Mouse (Mus musculus) hindbrain, embryonic 14.5 days (tissue): ENCODE results near the gene Ttc28. TPM values are rescaled to one million over a fixed set of nuclear protein-coding genes. Genes with fewer than 3 reads are reported as not detected.

ENCODE experiments used
- ATAC-seq: fragments of 200-750 bp; cut with Nextera tagmentation; 2 replicates; pipeline ENCODE4 v1.8.0; 2017; ENCODE audit warnings: moderate number of reproducible peaks, mild to moderate bottlenecking, moderate TSS enrichment, moderate library complexity; ENCODE audit not compliant: low FRiP score
- DNase-seq: peaks from one replicate; pipeline ENCODE4 v3.0.0-alpha.2; 2015; ENCODE audit warnings: low spot score
- H3K27ac ChIP-seq: fragments of 300-500 bp; sonication (generic); 2 replicates; pipeline ENCODE4 v1.5.1; 2014; ENCODE audit warnings: mild to moderate bottlenecking, moderate library complexity
- H3K27me3 ChIP-seq: fragments of 300-500 bp; sonication (generic); 2 replicates; pipeline ENCODE4 v1.6.1; 2014; ENCODE audit warnings: mild to moderate bottlenecking, low read length, mixed read lengths; ENCODE audit not compliant: control insufficient read depth, insufficient read depth
- H3K36me3 ChIP-seq: fragments of 300-500 bp; sonication (generic); replicated peaks from 2 replicates; pipeline ENCODE4 v1.6.1; 2014; ENCODE audit not compliant: control insufficient read depth, insufficient read depth
- H3K4me1 ChIP-seq: fragments of 300-500 bp; sonication (generic); replicated peaks from 2 replicates; pipeline ENCODE4 v1.6.1; 2014; ENCODE audit warnings: antibody characterized with exemption, low read length, mixed read lengths; ENCODE audit not compliant: control insufficient read depth, insufficient read depth
- H3K4me2 ChIP-seq: fragments of 300-500 bp; sonication (generic); replicated peaks from 2 replicates; pipeline ENCODE4 v1.6.1; 2014; ENCODE audit warnings: mild to moderate bottlenecking, moderate library complexity
- H3K4me3 ChIP-seq: fragments of 300-500 bp; sonication (generic); replicated peaks from 2 replicates; pipeline ENCODE4 v1.5.1; 2014; ENCODE audit warnings: mild to moderate bottlenecking, low read length
- H3K9ac ChIP-seq: fragments of 300-500 bp; sonication (generic); 2 replicates; pipeline ENCODE4 v1.6.1; 2014
- H3K9me3 ChIP-seq: fragments of 300-500 bp; sonication (generic); 2 replicates; pipeline ENCODE4 v1.6.1; 2016; ENCODE audit warnings: low read length; ENCODE audit not compliant: control insufficient read depth
- WGBS: fragments of 180-500 bp; shearing (Covaris S2); extraction: QIAGEN DNeasy Blood & Tissue Kit; methylation state at CpG from one replicate; pipeline ENCODE4 v1.1.7; 2014; 5-methylcytosine and 5-hydroxymethylcytosine counted together
- polyA plus RNA-seq: library from polyadenylated mRNA; unstranded; fragments of >200 nt; fragmentation: Nextera tagmentation; extraction: Ambion mirVana; gene quantifications from 2 replicates; pipeline ENCODE4 v1.2.1, GENCODE M21; 2014

The Ttc28 gene
- polyA plus RNA-seq, 1 experiment from 2014 or later = 30.0 TPM

GRCm38 (mm10) chr5:110928289-110928688, 48.7 kb downstream of the Ttc28 start:
- H3K4me3 ChIP-seq = no peak overlapping the region
- H3K27me3 ChIP-seq = no peaks in the 10 kb centered on the region
- ATAC-seq (no peak), DNase-seq (no peak)
- H3K27ac ChIP-seq = 0 out of 2 replicates have a peak overlapping the region, but pooled peaks have one; percentile 29
- no peaks in the 10 kb centered on the region for H3K9me3 ChIP-seq
- no peak overlapping the region for H3K4me2 ChIP-seq
- no peaks in the 10 kb centered on the region for H3K36me3 ChIP-seq
- no peaks in the 10 kb centered on the region for H3K4me1 ChIP-seq
- 59% methylated on average over 3 of the region's 3 CpGs for WGBS
- H3K9ac ChIP-seq = no peak overlapping the region

DNA sequence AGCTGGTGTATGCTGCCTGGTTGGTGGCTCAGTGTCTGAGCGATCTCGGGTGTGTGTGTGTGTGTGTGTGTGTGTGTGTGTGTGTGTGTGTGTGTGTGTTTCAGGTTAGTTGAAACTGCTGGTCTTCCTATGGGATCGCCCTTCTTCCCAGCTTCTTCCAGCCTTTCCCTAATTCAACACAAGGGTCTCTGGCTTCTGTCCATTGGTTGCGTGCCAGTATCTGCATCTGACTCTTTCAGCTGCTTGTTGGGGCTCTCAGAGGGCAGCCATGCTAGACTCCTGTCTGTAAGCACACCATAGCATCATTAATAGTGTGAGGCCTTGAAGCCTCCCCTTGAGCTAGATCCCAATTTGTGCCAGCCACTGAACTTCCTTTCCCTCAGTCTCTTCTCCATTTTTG, 49.7 kb downstream of the Ttc28 start:
- H3K4me3 ChIP-seq = no peak overlapping the region
- ATAC-seq (no peak), DNase-seq (peak; percentile 33)
- no peak overlapping the region for H3K4me2 ChIP-seq
- H3K9me3 ChIP-seq = no peaks in the 10 kb centered on the region
- no peaks in the 10 kb centered on the region for H3K4me1 ChIP-seq
- H3K27ac ChIP-seq = no peak overlapping the region
- WGBS = 71% methylated on average over 4 of the region's 4 CpGs
- H3K9ac ChIP-seq = no peak overlapping the region
- no peaks in the 10 kb centered on the region for H3K36me3 ChIP-seq
- H3K27me3 ChIP-seq = no peaks in the 10 kb centered on the region

DNA sequence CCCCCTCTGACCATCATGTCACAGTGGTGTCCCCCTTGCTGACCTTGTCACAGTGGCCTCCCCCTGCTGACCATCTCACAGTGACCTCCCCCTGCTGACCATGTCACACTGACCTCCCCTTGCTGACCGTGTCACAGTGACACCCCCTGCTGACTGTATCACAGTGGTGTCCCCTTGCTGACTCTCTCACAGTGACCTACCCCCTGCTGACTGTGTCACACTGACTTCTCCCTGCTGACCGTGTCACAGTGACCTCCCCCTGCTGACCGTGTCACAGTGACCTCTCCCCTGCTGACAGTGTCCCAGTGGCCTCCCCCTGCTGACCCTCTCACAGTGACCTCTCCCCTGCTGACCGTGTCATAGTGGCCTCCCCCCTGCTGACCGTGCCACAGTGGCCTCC, 57.0 kb downstream of the Ttc28 start:
- no peaks in the 10 kb centered on the region for H3K27me3 ChIP-seq
- H3K27ac ChIP-seq = no peak overlapping the region
- no peak overlapping the region for H3K4me3 ChIP-seq
- H3K9ac ChIP-seq = no peak overlapping the region
- H3K36me3 ChIP-seq = no peaks in the 10 kb centered on the region
- H3K4me2 ChIP-seq = no peak overlapping the region
- DNase-seq (no peak), ATAC-seq (no peak)
- 37% methylated on average over 5 of the region's 5 CpGs for WGBS
- H3K4me1 ChIP-seq = peaks cover 3% of the 10 kb centered on the region; the same call in 1 of the 2 replicates
- H3K9me3 ChIP-seq = no peaks in the 10 kb centered on the region

- no peak overlapping the region for H3K4me3 ChIP-seq
- peaks cover 18% of the 10 kb centered on the region; the same call in 1 of the 2 replicates for H3K4me1 ChIP-seq
- 80% methylated on average over 8 of the region's 8 CpGs for WGBS
- H3K9me3 ChIP-seq = no peaks in the 10 kb centered on the region
- H3K36me3 ChIP-seq = 0 out of 2 replicates have a peak, but pooled peaks cover 3% of the 10 kb centered on the region
- no peak for DNase-seq
- H3K9ac ChIP-seq = no peak overlapping the region
- no peak overlapping the region for H3K27ac ChIP-seq
- H3K4me2 ChIP-seq = no peak overlapping the region
- ATAC-seq = no peak
- no peaks in the 10 kb centered on the region for H3K27me3 ChIP-seq
These were observed 64.7 kb downstream of the Ttc28 start for GRCm38 (mm10) chr5:110944326-110944725.

DNA sequence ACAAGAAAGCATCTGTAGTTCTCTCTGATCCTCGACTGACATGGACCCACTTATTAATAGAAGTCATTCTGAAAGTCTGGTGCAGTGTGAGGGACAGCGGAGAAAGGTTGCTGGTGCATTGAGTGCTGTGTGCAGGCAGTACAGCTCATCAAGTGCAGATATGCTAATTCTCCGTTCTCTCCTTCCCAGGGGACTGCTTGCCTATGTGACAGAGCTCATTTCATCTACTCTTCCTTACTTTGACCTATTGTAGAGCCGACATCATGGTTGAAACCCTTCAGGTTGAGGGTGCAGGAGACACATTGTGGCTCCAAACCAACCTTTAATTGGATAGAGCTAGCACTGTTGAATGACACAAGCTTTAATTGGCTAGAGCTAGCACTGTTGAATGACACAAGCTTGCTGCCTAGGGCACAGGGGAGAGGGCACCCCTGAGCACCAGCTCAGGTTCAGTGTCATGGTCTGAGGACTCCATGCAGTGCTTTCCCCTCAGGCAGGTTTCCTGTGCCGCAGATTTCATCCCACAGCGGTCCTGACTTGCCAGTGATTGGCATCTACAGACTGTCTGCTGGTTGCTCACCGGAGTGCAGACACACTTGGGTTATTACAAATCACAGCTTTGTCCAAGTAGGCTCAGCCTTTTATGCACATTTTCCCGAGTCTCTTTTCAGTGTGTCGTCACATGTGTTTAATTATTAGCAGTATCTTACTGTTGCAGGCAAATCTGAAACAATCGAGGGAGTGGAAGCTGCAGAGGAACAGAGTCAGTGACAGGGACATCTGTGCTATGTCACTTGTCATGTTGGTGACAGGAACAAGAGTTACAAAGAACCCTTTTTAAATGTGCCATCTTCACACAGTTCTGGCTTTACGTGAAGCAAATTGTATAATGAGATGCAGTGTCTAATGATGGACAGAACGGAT, 69.1 kb downstream of the Ttc28 start:
- H3K36me3 ChIP-seq = 0 out of 2 replicates have a peak, but pooled peaks cover 3% of the 10 kb centered on the region
- H3K9me3 ChIP-seq = no peaks in the 10 kb centered on the region
- no peak overlapping the region for H3K4me2 ChIP-seq
- whole genome bisulfite sequencing = 40% methylated on average over 12 of the region's 12 CpGs
- ATAC-seq (peak; percentile 48; the same call in 1 of the 2 replicates), DNase-seq (no peak)
- 0 out of 2 replicates have a peak, but pooled peaks cover 7% of the 10 kb centered on the region for H3K4me1 ChIP-seq
- no peak overlapping the region for H3K9ac ChIP-seq
- no peak overlapping the region for H3K4me3 ChIP-seq
- peak overlapping the region; percentile 23; the same call in 1 of the 2 replicates for H3K27ac ChIP-seq
- no peaks in the 10 kb centered on the region for H3K27me3 ChIP-seq

GRCm38 (mm10) chr5:110949791-110950190, 70.2 kb downstream of the Ttc28 start:
- Histone ChIP-seq H3K4me1 (0 out of 2 replicates have a peak, but pooled peaks cover 7% of the 10 kb centered on the region), H3K4me3 (no peak overlapping the region), H3K27ac (no peak overlapping the region), H3K36me3 (0 out of 2 replicates have a peak, but pooled peaks cover 3% of the 10 kb centered on the region), H3K9me3 (no peaks in the 10 kb centered on the region), H3K27me3 (no peaks in the 10 kb centered on the region), H3K9ac (no peak overlapping the region), H3K4me2 (no peak overlapping the region)
- 63% methylated on average over 3 of the region's 3 CpGs for WGBS
- DNase-seq (no peak), ATAC-seq (no peak)

DNA sequence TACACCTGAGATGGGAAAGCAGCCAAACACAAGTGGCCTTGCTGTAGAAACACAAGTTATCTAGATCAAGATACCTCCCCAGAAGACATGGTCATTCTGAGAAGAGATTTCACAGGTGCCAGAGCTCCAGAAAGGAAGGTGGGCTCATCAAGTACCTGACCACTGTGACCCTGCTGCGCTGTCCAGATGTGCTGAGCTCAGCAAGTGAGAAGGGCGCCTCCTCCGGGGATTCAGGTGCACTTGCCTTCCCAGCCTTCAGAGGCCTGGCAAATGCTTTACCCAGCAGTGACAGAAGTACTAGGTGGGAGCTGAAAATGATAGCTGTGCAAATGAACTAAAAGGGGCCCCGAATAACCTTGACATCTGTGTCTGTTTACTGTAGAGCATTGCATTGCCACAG, 78.6 kb downstream of the Ttc28 start:
- DNase-seq (no peak), ATAC-seq (no peak)
- no peaks in the 10 kb centered on the region for H3K36me3 ChIP-seq
- H3K4me1 ChIP-seq = no peaks in the 10 kb centered on the region
- 84% methylated on average over 4 of the region's 4 CpGs for WGBS
- H3K9ac ChIP-seq = no peak overlapping the region
- no peaks in the 10 kb centered on the region for H3K9me3 ChIP-seq
- H3K4me3 ChIP-seq = no peak overlapping the region
- H3K27ac ChIP-seq = no peak overlapping the region
- no peaks in the 10 kb centered on the region for H3K27me3 ChIP-seq
- H3K4me2 ChIP-seq = no peak overlapping the region

GRCm38 (mm10) chr5:110960067-110960466, 80.5 kb downstream of the Ttc28 start:
- no peak overlapping the region for H3K4me2 ChIP-seq
- H3K4me3 ChIP-seq = no peak overlapping the region
- no peak overlapping the region for H3K27ac ChIP-seq
- ATAC-seq (no peak), DNase-seq (no peak)
- 46% methylated on average over 4 of the region's 4 CpGs for WGBS
- no peaks in the 10 kb centered on the region for H3K4me1 ChIP-seq
- H3K9ac ChIP-seq = no peak overlapping the region
- no peaks in the 10 kb centered on the region for H3K36me3 ChIP-seq
- no peaks in the 10 kb centered on the region for H3K9me3 ChIP-seq
- H3K27me3 ChIP-seq = no peaks in the 10 kb centered on the region

DNA sequence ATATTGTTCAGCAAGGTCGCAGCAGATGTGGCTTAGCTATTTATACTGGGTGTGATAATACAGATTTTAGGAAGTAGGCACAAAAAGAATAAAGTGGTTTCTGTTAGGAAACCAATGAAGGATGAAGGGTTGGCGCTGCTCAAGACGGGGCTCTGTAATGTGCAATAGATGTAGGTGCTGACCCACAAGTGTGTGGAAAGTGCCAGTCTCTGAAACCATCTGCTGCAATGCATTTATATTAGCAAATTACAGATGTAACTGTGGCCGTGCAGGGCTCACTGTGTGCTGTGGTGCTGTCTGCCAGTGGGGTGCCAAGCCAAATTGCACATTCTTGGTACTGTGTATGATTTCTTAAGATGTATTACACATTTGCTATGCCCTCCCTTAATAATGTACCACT, 81.3 kb downstream of the Ttc28 start:
- H3K4me1 ChIP-seq = no peaks in the 10 kb centered on the region
- no peak overlapping the region for H3K9ac ChIP-seq
- 57% methylated on average over 4 of the region's 4 CpGs for WGBS
- no peaks in the 10 kb centered on the region for H3K9me3 ChIP-seq
- no peaks in the 10 kb centered on the region for H3K27me3 ChIP-seq
- DNase-seq (no peak), ATAC-seq (no peak)
- H3K4me2 ChIP-seq = no peak overlapping the region
- H3K36me3 ChIP-seq = no peaks in the 10 kb centered on the region
- H3K4me3 ChIP-seq = no peak overlapping the region
- H3K27ac ChIP-seq = no peak overlapping the region
